Mouse (Mus musculus): Measurements from ENCODE around the gene Wscd1. TPM values are rescaled to one million over a fixed set of nuclear protein-coding genes. Genes with fewer than 3 reads are reported as not detected.

Wscd1 gene
- total RNA-seq, 1 experiment: 5.8 TPM

- Histone ChIP-seq H3K9me3 (ENCODE audit: control insufficient read depth, insufficient read depth, low read depth, low read length) (no peaks in the 10 kb centered on the region), H3K9ac (ENCODE audit: insufficient read depth, low read depth, low read length, poor library complexity, severe bottlenecking) (no peak overlapping the region), H3K36me3 (ENCODE audit: control insufficient read depth, insufficient read depth, low read length, poor library complexity, severe bottlenecking) (no peaks in the 10 kb centered on the region), H3K27ac (ENCODE audit: insufficient read depth, low read depth, low read length, poor library complexity, severe bottlenecking) (no peak overlapping the region), H3K4me3 (ENCODE audit: insufficient read depth in 1 of 2, low read depth in 1 of 2, low read length in 2 of 2, poor library complexity in 1 of 2, severe bottlenecking in 1 of 2) (no peak overlapping the region), H3K4me1 (ENCODE audit: control insufficient read depth in 2 of 2, insufficient read depth in 2 of 2, low read length in 2 of 2, poor library complexity in 1 of 2) (peaks cover 13 to 29% of the 10 kb centered on the region in 2 experiments)
- TF ChIP-seq MAFK (IDR thresholded peaks at IDR 0.05; ENCODE audit: insufficient read depth, low read depth, low read length) (no peak), ZNF384 (IDR thresholded peaks at IDR 0.05; ENCODE audit: low read depth, low read length) (no peak), HCFC1 (IDR thresholded peaks at IDR 0.05; ENCODE audit: borderline replicate concordance, insufficient read depth, low read length) (no peak), CHD2 (IDR thresholded peaks at IDR 0.05; ENCODE audit: low read depth, low read length) (no peak), ZC3H11A (IDR thresholded peaks at IDR 0.05; ENCODE audit: borderline replicate concordance, low read depth, low read length) (no peak)
- in situ Hi-C loops (cut with MboI; ENCODE audit: low sequenced_read_pairs in 2 of 2, unreplicated experiment in 2 of 2): no loop called here
- no peak for DNase-seq (ENCODE audit: low read depth, low spot score)
Observed at GRCm38 (mm10) chr11:71770479-71770878, 20.8 kb downstream of the Wscd1 start.

GRCm38 (mm10) chr11:71771074-71771473 is 21.4 kb downstream of the Wscd1 start:
- no peak for TF ChIP-seq MAFK (IDR thresholded peaks at IDR 0.05; ENCODE audit: insufficient read depth, low read depth, low read length)
- TF ChIP-seq ZNF384 (IDR thresholded peaks at IDR 0.05; ENCODE audit: low read depth, low read length): no peak
- TF ChIP-seq CHD2 (IDR thresholded peaks at IDR 0.05; ENCODE audit: low read depth, low read length): no peak
- no peak for TF ChIP-seq HCFC1 (IDR thresholded peaks at IDR 0.05; ENCODE audit: borderline replicate concordance, insufficient read depth, low read length)
- TF ChIP-seq ZC3H11A (IDR thresholded peaks at IDR 0.05; ENCODE audit: borderline replicate concordance, low read depth, low read length): no peak
- no peak for DNase-seq (ENCODE audit: low read depth, low spot score)
- H3K9me3 ChIP-seq (ENCODE audit: control insufficient read depth, insufficient read depth, low read depth, low read length): no peaks in the 10 kb centered on the region
- in situ Hi-C loops (cut with MboI; ENCODE audit: low sequenced_read_pairs in 2 of 2, unreplicated experiment in 2 of 2): no loop called here
- H3K4me3 ChIP-seq (ENCODE audit: insufficient read depth in 1 of 2, low read depth in 1 of 2, low read length in 2 of 2, poor library complexity in 1 of 2, severe bottlenecking in 1 of 2): no peak overlapping the region
- H3K9ac ChIP-seq (ENCODE audit: insufficient read depth, low read depth, low read length, poor library complexity, severe bottlenecking): no peak overlapping the region
- no peaks in the 10 kb centered on the region for H3K36me3 ChIP-seq (ENCODE audit: control insufficient read depth, insufficient read depth, low read length, poor library complexity, severe bottlenecking)
- H3K27ac ChIP-seq (ENCODE audit: insufficient read depth, low read depth, low read length, poor library complexity, severe bottlenecking): no peak overlapping the region
- peaks cover 13 to 25% of the 10 kb centered on the region in 2 experiments for H3K4me1 ChIP-seq (ENCODE audit: control insufficient read depth in 2 of 2, insufficient read depth in 2 of 2, low read length in 2 of 2, poor library complexity in 1 of 2)

- Histone ChIP-seq H3K27ac (ENCODE audit: insufficient read depth, low read depth, low read length, poor library complexity, severe bottlenecking) (no peak overlapping the region), H3K4me1 (ENCODE audit: control insufficient read depth in 2 of 2, insufficient read depth in 2 of 2, low read length in 2 of 2, poor library complexity in 1 of 2) (peaks cover 13 to 22% of the 10 kb centered on the region in 2 experiments), H3K4me3 (ENCODE audit: insufficient read depth in 1 of 2, low read depth in 1 of 2, low read length in 2 of 2, poor library complexity in 1 of 2, severe bottlenecking in 1 of 2) (no peak overlapping the region), H3K36me3 (ENCODE audit: control insufficient read depth, insufficient read depth, low read length, poor library complexity, severe bottlenecking) (no peaks in the 10 kb centered on the region), H3K9ac (ENCODE audit: insufficient read depth, low read depth, low read length, poor library complexity, severe bottlenecking) (no peak overlapping the region; the same call in 1 of the 2 replicates), H3K9me3 (ENCODE audit: control insufficient read depth, insufficient read depth, low read depth, low read length) (no peaks in the 10 kb centered on the region)
- no peak for TF ChIP-seq MAFK (IDR thresholded peaks at IDR 0.05; ENCODE audit: insufficient read depth, low read depth, low read length)
- TF ChIP-seq CHD2 (IDR thresholded peaks at IDR 0.05; ENCODE audit: low read depth, low read length): no peak
- TF ChIP-seq ZNF384 (IDR thresholded peaks at IDR 0.05; ENCODE audit: low read depth, low read length): no peak
- no peak for TF ChIP-seq HCFC1 (IDR thresholded peaks at IDR 0.05; ENCODE audit: borderline replicate concordance, insufficient read depth, low read length)
- no peak for DNase-seq (ENCODE audit: low read depth, low spot score)
- in situ Hi-C loops (cut with MboI; ENCODE audit: low sequenced_read_pairs in 2 of 2, unreplicated experiment in 2 of 2): no loop called here
Observed at GRCm38 (mm10) chr11:71772056-71772455, 22.3 kb downstream of the Wscd1 start.

- Histone ChIP-seq H3K9ac (ENCODE audit: insufficient read depth, low read depth, low read length, poor library complexity, severe bottlenecking) (no peak overlapping the region), H3K36me3 (ENCODE audit: control insufficient read depth, insufficient read depth, low read length, poor library complexity, severe bottlenecking) (no peaks in the 10 kb centered on the region), H3K4me1 (ENCODE audit: control insufficient read depth in 2 of 2, insufficient read depth in 2 of 2, low read length in 2 of 2, poor library complexity in 1 of 2) (peaks cover 13 to 22% of the 10 kb centered on the region in 2 experiments), H3K4me3 (ENCODE audit: insufficient read depth in 1 of 2, low read depth in 1 of 2, low read length in 2 of 2, poor library complexity in 1 of 2, severe bottlenecking in 1 of 2) (no peak overlapping the region), H3K27ac (ENCODE audit: insufficient read depth, low read depth, low read length, poor library complexity, severe bottlenecking) (no peak overlapping the region), H3K9me3 (ENCODE audit: control insufficient read depth, insufficient read depth, low read depth, low read length) (no peaks in the 10 kb centered on the region)
- no peak for DNase-seq (ENCODE audit: low read depth, low spot score)
- TF ChIP-seq ZC3H11A (IDR thresholded peaks at IDR 0.05; ENCODE audit: borderline replicate concordance, low read depth, low read length) (no peak), ZNF384 (IDR thresholded peaks at IDR 0.05; ENCODE audit: low read depth, low read length) (no peak), HCFC1 (IDR thresholded peaks at IDR 0.05; ENCODE audit: borderline replicate concordance, insufficient read depth, low read length) (no peak), MAFK (IDR thresholded peaks at IDR 0.05; ENCODE audit: insufficient read depth, low read depth, low read length) (no peak), CHD2 (IDR thresholded peaks at IDR 0.05; ENCODE audit: low read depth, low read length) (no peak)
- in situ Hi-C loops (cut with MboI; ENCODE audit: low sequenced_read_pairs in 2 of 2, unreplicated experiment in 2 of 2): no loop called here
Observed at GRCm38 (mm10) chr11:71772802-71773201, 23.1 kb downstream of the Wscd1 start.
